Mouse (Mus musculus) layer of hippocampus, postnatal 25 days (tissue): ENCODE data around the gene Arid5b. TPM values are rescaled to one million over a fixed set of nuclear protein-coding genes. Genes with fewer than 3 reads are reported as not detected.
A peak's percentile ranks its signal among the peaks of the same experiment; 100 is the strongest.

Experiments used
- DNase-seq, 2 experiments: peaks; one replicate each; pipeline ENCODE4 v3.0.0; 2022; ENCODE audit warnings: mixed read lengths in 2 of 2, low spot score in 1 of 2; ENCODE audit errors: extremely low spot score in 1 of 2
- total RNA-seq, 2 experiments: library from RNA; stranded (reverse); gene quantifications; 2 replicates each; pipeline ENCODE4 v1.2.3; 2021

The Arid5b gene
- total RNA-seq, result 10 to 100 TPM; 21.5 to 22.8 TPM

- DNase-seq, result peak in 1 of 2 experiments; percentile 54
These were observed at the start of gene Arid5b for GRCm38 (mm10) chr10:68278632-68279361. TSS of gene Arid5b (minus strand) at chr10:68278740.

DNA sequence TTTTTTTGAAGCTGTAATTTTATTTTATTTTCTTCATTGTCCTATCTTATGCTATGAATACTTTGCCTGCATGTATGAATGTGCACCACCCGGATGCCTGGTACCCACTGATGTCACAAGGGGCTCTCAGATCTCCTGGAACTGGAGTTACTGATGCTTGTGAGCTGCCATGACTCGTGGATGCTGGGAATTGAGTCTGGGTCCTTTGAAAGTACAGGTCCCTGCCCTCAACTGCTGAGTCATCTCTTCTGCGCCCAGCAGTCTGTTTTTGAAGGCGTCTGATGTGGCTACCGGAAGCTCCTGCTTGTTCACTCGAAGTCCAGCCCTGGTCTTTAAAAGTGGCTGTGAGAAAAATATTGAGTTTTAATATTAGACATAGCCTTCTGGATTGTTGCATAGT, 46.8 kb upstream of the Arid5b start:
- DNase-seq, result no peak

GRCm38 (mm10) chr10:68324061-68324460, 45.5 kb upstream of the Arid5b start:
- DNase-seq, result no peak

GRCm38 (mm10) chr10:68323167-68323566, 44.6 kb upstream of the Arid5b start:
- DNase-seq, result no peak

- DNase-seq, result no peak
These were observed 42.4 kb upstream of the Arid5b start for GRCm38 (mm10) chr10:68320986-68321385.

DNA sequence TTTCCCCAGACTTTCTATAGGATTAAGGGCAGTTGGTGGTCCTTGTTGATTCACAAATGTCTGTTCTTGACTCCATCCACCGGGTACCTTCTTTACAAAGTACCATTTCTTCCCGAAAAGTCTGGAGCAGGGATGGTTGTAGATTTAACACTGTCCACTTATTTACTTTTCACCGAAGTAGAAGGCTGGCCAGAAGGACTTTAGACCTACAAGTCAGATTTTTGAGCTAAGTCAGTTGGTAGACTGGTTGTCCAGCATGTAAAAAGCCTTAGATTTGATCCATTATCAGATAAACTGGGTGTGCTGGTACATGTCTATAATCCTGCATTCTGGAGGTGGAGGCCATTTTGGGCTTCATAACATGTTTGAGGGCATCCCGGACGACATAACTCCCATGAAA, 42.0 kb upstream of the Arid5b start:
- DNase-seq, result no peak

- no peak for DNase-seq
These were observed 40.9 kb upstream of the Arid5b start for GRCm38 (mm10) chr10:68319438-68319837.

DNA sequence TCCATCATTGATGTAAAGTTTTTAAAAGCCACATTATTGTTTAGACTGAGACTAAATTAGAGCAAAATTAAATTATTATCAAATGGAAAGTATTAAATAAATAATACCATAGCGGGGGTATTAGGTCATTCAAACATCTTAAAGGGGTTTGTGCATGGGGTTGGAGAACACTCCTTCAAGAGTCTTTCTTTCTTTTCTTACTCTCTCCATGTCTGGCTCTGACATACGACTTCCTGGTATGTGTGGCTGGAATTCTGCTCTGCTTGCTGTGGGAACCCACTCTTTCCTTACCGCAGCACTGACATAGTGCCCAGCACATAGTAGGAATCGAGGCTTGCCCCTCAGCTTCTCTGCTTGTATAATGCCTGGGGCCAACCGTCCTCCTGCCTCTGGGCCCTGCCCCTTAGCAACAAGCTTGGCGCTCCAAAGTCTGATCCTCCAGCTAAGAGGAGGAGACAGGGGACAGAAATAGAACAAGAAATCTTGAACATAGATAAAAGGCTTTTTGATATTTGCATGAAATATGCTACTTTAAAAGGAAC, 40.0 kb upstream of the Arid5b start:
- no peak for DNase-seq

GRCm38 (mm10) chr10:68312734-68313133, 34.2 kb upstream of the Arid5b start:
- DNase-seq, result no peak

DNA sequence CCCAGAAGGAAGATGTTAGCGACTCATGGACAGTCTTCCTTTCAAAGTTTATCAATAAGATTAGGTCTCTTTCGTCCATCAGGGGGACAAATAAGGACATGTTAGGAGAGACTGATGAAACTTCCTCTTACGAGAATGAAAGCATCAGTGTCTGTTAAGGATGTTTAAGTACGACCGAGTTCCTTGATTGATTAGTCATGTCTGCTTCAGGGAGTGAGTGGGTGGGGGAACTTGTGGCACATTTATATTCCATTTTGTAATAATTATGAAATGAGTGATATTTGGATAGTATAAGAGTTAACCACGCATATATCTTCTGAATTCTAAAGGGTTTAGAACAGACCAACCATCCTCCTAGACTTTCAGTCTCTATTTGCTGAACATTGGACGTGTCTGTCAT, 22.5 kb upstream of the Arid5b start:
- no peak for DNase-seq

- no peak for DNase-seq
These were observed 10.9 kb upstream of the Arid5b start for GRCm38 (mm10) chr10:68289465-68289864.

GRCm38 (mm10) chr10:68282466-68283391, 4.2 kb upstream of the Arid5b start:
- DNase-seq, result peak in 1 of 2 experiments; percentile 50

DNA sequence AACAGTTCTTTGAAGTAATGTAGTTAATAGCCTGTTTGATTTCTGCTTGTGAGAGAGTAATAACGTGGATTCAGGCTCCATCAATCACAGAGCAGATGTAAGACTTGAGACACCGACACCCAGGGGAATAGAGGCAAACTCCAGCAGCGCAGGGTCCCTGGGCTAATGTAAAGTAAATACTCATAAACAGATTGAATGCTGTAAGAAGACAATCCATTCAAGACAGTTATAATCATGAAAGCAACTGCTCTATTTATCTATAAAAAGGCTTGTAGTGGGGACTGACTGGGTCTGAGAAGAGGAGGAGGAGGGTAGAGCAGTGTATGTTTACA, 3.2 kb upstream of the Arid5b start:
- no peak for DNase-seq

GRCm38 (mm10) chr10:68281076-68281774, 2.7 kb upstream of the Arid5b start:
- DNase-seq, result no peak

GRCm38 (mm10) chr10:68279516-68280501, 1.3 kb upstream of the Arid5b start:
- peak; percentile 57 to 62 for DNase-seq

DNA sequence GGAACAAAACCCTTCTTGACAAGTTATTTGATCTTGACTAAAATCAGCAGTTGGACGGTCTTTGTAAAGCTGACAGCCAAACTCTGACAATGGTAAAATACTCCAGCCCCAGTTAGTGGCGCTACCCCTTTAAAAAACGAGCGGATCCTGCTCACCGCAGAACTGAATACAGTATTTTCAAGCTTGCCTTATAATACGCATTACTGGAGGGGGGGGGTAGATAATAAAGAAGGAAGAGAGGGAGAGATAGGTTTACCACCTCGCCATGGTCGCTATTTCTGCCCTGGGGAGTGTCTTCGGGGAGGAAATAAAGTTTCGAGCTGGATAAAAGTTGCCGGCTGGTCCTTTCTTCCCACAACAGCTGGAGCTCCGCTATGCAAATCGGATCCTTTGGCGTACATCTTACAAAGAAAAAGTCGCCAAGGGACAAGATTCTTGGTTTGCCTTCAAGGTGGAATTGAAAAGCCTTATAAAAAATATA, 829 bp downstream of the Arid5b start:
- no peak for DNase-seq

DNA sequence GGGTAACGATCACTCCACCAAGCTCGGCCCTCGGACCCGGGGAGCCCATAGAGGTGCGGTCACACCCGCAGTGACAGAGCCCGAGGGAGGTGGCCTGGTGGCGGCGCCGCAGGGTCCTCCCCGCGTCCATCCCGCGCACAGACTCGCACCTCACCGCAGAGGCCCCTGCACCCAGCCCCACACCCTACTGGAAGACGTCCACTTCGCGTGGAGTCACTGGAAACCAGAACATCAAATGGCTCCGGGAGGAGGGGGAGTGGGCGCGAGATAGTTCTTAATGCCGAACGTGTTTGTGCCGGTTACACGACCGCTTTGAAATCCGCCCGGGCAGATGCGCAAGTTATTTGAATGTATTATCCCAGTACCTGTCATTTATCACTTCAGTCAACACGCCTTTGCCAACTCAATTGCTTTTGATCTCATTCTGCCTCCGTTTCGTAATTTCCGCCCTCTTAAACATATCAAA, 1.5 kb downstream of the Arid5b start:
- DNase-seq, result peak; percentile 38 to 61

GRCm38 (mm10) chr10:68276350-68276975, 2.1 kb downstream of the Arid5b start:
- DNase-seq, result peak; percentile 55 to 58
